Mouse (Mus musculus) liver, adult 2 months (tissue): ENCODE measurements around the gene Kctd19.

Experiments used
- CTCF ChIP-seq: fragments of 200-500 bp; IDR thresholded peaks from 2 replicates; pipeline ENCODE4 v1.5.1; 2011; ENCODE audit warnings: low read depth, low read length, control low read depth
- POLR2A ChIP-seq: fragments of 200-500 bp; IDR thresholded peaks from 2 replicates; pipeline ENCODE4 v1.6.1; 2011; ENCODE audit warnings: low read length, control low read depth; ENCODE audit not compliant: insufficient read depth; ENCODE audit errors: extremely low read depth

DNA sequence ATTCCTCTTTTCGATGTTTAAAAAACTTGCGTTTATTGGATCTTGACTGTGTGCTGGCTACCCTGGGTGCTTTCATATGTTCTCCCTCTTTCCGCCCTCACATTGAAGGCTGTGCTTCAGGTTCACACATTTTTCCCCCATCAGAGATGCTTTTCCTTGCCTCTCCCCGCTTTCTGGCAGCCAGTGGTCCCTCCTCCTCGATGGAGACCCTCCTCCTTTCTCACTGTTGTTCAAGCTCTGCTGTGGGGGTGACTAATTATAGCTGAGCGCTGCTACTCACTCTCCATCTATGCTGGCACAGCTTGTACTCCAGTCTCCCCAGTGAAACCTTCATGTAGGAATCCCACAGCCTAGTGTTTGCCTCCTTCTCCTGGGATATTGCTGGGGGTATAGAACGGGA is 63.1 kb downstream of the Kctd19 start:
- TF ChIP-seq CTCF (no peak), POLR2A (no peak)
